Mouse (Mus musculus) limb, embryonic 12.5 days (tissue): Measurements from ENCODE around the gene Pkib. TPM values are rescaled to one million over a fixed set of nuclear protein-coding genes. Genes with fewer than 3 reads are reported as not detected.
A peak's percentile ranks its signal among the peaks of the same experiment; 100 is the strongest.

Source experiments
- ATAC-seq: fragments of 200-750 bp; cut with Nextera tagmentation; 2 replicates; pipeline ENCODE4 v1.8.0; 2017; ENCODE audit warnings: low read depth, moderate TSS enrichment; ENCODE audit not compliant: insufficient number of reproducible peaks, insufficient read depth, low FRiP score, low TSS enrichment
- H3K27ac ChIP-seq: fragments of 300-500 bp; sonication (generic); 2 replicates; pipeline ENCODE4 v1.5.1; 2016; ENCODE audit warnings: mild to moderate bottlenecking, moderate library complexity
- H3K27me3 ChIP-seq: fragments of 300-500 bp; sonication (generic); 2 replicates; pipeline ENCODE4 v1.6.1; 2016; ENCODE audit warnings: mild to moderate bottlenecking, moderate library complexity
- H3K36me3 ChIP-seq: fragments of 300-500 bp; sonication (generic); 2 replicates; pipeline ENCODE4 v1.6.1; 2016; ENCODE audit warnings: mild to moderate bottlenecking, moderate library complexity
- H3K4me1 ChIP-seq: fragments of 300-500 bp; sonication (generic); replicated peaks from 2 replicates; pipeline ENCODE4 v1.6.1; 2016
- H3K4me2 ChIP-seq: fragments of 300-500 bp; sonication (generic); 2 replicates; pipeline ENCODE4 v1.6.1; 2016; ENCODE audit warnings: mild to moderate bottlenecking, moderate library complexity
- H3K4me3 ChIP-seq: fragments of 300-500 bp; sonication (generic); replicated peaks from 2 replicates; pipeline ENCODE4 v1.5.1; 2016; ENCODE audit warnings: mild to moderate bottlenecking
- H3K9ac ChIP-seq: fragments of 300-500 bp; sonication (generic); replicated peaks from 2 replicates; pipeline ENCODE4 v1.6.1; 2016; ENCODE audit warnings: mild to moderate bottlenecking, moderate library complexity
- H3K9me3 ChIP-seq: fragments of 300-500 bp; sonication (generic); 2 replicates; pipeline ENCODE4 v1.6.1; 2016; ENCODE audit warnings: mild to moderate bottlenecking, moderate library complexity
- WGBS: fragments of 180-500 bp; shearing (Covaris S2); methylation state at CpG from one replicate; pipeline ENCODE4 v1.1.7; 2016; 5-methylcytosine and 5-hydroxymethylcytosine counted together
- polyA plus RNA-seq: library from polyadenylated mRNA; unstranded; fragments of >200 nt; fragmentation: Nextera tagmentation; extraction: Ambion mirVana; gene quantifications from 2 replicates; pipeline ENCODE4 v1.2.1, GENCODE M21; 2016

Pkib gene
- polyA plus RNA-seq: 0.36 and 0.47 TPM in 2 replicates

- Histone ChIP-seq H3K27me3 (peaks cover 26% of the 10 kb centered on the region), H3K4me3 (peak within 1 kb of the TSS; percentile 39), H3K9me3 (peaks cover 6% of the 10 kb centered on the region; the same call in 1 of the 2 replicates), H3K27ac (no peak within 1 kb of the TSS), H3K4me1 (peaks cover 9% of the 10 kb centered on the region; the same call in 1 of the 2 replicates), H3K9ac (no peak within 1 kb of the TSS), H3K36me3 (no peaks in the 10 kb centered on the region), H3K4me2 (peak within 1 kb of the TSS; percentile 72)
- WGBS: 4% methylated on average over 41 of the region's 41 CpGs
- peak; percentile 84 for ATAC-seq
Observed at GRCm38 (mm10) chr10:57631896-57632867, at the start of gene Pkib. TSS of gene Pkib (plus strand) at chr10:57631981.

GRCm38 (mm10) chr10:57583927-57584326, 47.9 kb upstream of the Pkib start:
- no peak for ATAC-seq
- no peak overlapping the region for H3K4me2 ChIP-seq
- H3K4me1 ChIP-seq: no peaks in the 10 kb centered on the region
- no peak overlapping the region for H3K4me3 ChIP-seq
- H3K9ac ChIP-seq: no peak overlapping the region
- H3K36me3 ChIP-seq: no peaks in the 10 kb centered on the region
- H3K27ac ChIP-seq: no peak overlapping the region
- 33% methylated on average over 1 of the region's 1 CpGs for WGBS
- no peaks in the 10 kb centered on the region for H3K27me3 ChIP-seq
- H3K9me3 ChIP-seq: no peaks in the 10 kb centered on the region

GRCm38 (mm10) chr10:57594266-57594665, 37.5 kb upstream of the Pkib start:
- Histone ChIP-seq H3K4me1 (no peaks in the 10 kb centered on the region), H3K9ac (no peak overlapping the region), H3K4me3 (no peak overlapping the region), H3K36me3 (no peaks in the 10 kb centered on the region), H3K27me3 (no peaks in the 10 kb centered on the region), H3K27ac (no peak overlapping the region), H3K9me3 (no peaks in the 10 kb centered on the region), H3K4me2 (no peak overlapping the region)
- no peak for ATAC-seq
- WGBS: 87% methylated on average over 2 of the region's 2 CpGs

GRCm38 (mm10) chr10:57597172-57597571, 34.6 kb upstream of the Pkib start:
- no peaks in the 10 kb centered on the region for H3K9me3 ChIP-seq
- H3K27ac ChIP-seq: no peak overlapping the region
- no peaks in the 10 kb centered on the region for H3K36me3 ChIP-seq
- H3K4me1 ChIP-seq: no peaks in the 10 kb centered on the region
- 63% methylated on average over 2 of the region's 2 CpGs for WGBS
- no peak overlapping the region for H3K4me3 ChIP-seq
- no peaks in the 10 kb centered on the region for H3K27me3 ChIP-seq
- no peak for ATAC-seq
- H3K4me2 ChIP-seq: no peak overlapping the region
- no peak overlapping the region for H3K9ac ChIP-seq

GRCm38 (mm10) chr10:57602951-57603350, 28.8 kb upstream of the Pkib start:
- Histone ChIP-seq H3K27me3 (no peaks in the 10 kb centered on the region), H3K36me3 (no peaks in the 10 kb centered on the region), H3K9ac (no peak overlapping the region), H3K4me2 (no peak overlapping the region), H3K9me3 (no peaks in the 10 kb centered on the region), H3K4me1 (no peaks in the 10 kb centered on the region), H3K4me3 (no peak overlapping the region), H3K27ac (no peak overlapping the region)
- WGBS: 86% methylated on average over 4 of the region's 4 CpGs
- no peak for ATAC-seq

- H3K9me3 ChIP-seq: no peaks in the 10 kb centered on the region
- no peaks in the 10 kb centered on the region for H3K4me1 ChIP-seq
- 85% methylated on average over 10 of the region's 10 CpGs for WGBS
- H3K27me3 ChIP-seq: no peaks in the 10 kb centered on the region
- H3K4me3 ChIP-seq: no peak overlapping the region
- no peak overlapping the region for H3K9ac ChIP-seq
- no peak overlapping the region for H3K27ac ChIP-seq
- ATAC-seq: no peak
- no peak overlapping the region for H3K4me2 ChIP-seq
- H3K36me3 ChIP-seq: no peaks in the 10 kb centered on the region
Observed at GRCm38 (mm10) chr10:57623311-57623710, 8.5 kb upstream of the Pkib start.

GRCm38 (mm10) chr10:57627773-57628172, 4.0 kb upstream of the Pkib start:
- Histone ChIP-seq H3K4me1 (peaks cover 9% of the 10 kb centered on the region; the same call in 1 of the 2 replicates), H3K4me3 (no peak overlapping the region), H3K9me3 (peaks cover 6% of the 10 kb centered on the region; the same call in 1 of the 2 replicates), H3K4me2 (no peak overlapping the region), H3K9ac (no peak overlapping the region), H3K36me3 (no peaks in the 10 kb centered on the region), H3K27ac (no peak overlapping the region), H3K27me3 (peaks cover 21% of the 10 kb centered on the region)
- ATAC-seq: no peak
- WGBS: 93% methylated on average over 2 of the region's 2 CpGs

- Histone ChIP-seq H3K4me1 (peaks cover 9% of the 10 kb centered on the region; the same call in 1 of the 2 replicates), H3K27me3 (peaks cover 26% of the 10 kb centered on the region), H3K4me3 (no peak overlapping the region), H3K36me3 (no peaks in the 10 kb centered on the region), H3K9ac (no peak overlapping the region), H3K27ac (no peak overlapping the region), H3K4me2 (no peak overlapping the region), H3K9me3 (peaks cover 6% of the 10 kb centered on the region; the same call in 1 of the 2 replicates)
- ATAC-seq: no peak
- WGBS: 91% methylated on average over 2 of the region's 2 CpGs
Observed at GRCm38 (mm10) chr10:57630557-57630956, 1.2 kb upstream of the Pkib start.

- no peak overlapping the region for H3K4me2 ChIP-seq
- no peak overlapping the region for H3K27ac ChIP-seq
- H3K9ac ChIP-seq: no peak overlapping the region
- H3K4me1 ChIP-seq: peaks cover 9% of the 10 kb centered on the region; the same call in 1 of the 2 replicates
- 71% methylated on average over 4 of the region's 4 CpGs for WGBS
- H3K27me3 ChIP-seq: peaks cover 26% of the 10 kb centered on the region
- peaks cover 6% of the 10 kb centered on the region; the same call in 1 of the 2 replicates for H3K9me3 ChIP-seq
- no peaks in the 10 kb centered on the region for H3K36me3 ChIP-seq
- H3K4me3 ChIP-seq: no peak overlapping the region
- ATAC-seq: no peak
Observed at GRCm38 (mm10) chr10:57632868-57633240, 1.1 kb downstream of the Pkib start.

- Histone ChIP-seq H3K9ac (no peak overlapping the region), H3K9me3 (no peaks in the 10 kb centered on the region), H3K4me2 (no peak overlapping the region), H3K27me3 (peaks cover 13% of the 10 kb centered on the region), H3K36me3 (no peaks in the 10 kb centered on the region), H3K27ac (no peak overlapping the region), H3K4me3 (no peak overlapping the region), H3K4me1 (peaks cover 5% of the 10 kb centered on the region; the same call in 1 of the 2 replicates)
- 76% methylated on average over 4 of the region's 4 CpGs for WGBS
- ATAC-seq: no peak
Observed at GRCm38 (mm10) chr10:57636970-57637369, 5.2 kb downstream of the Pkib start.

- no peaks in the 10 kb centered on the region for H3K9me3 ChIP-seq
- no peaks in the 10 kb centered on the region for H3K36me3 ChIP-seq
- no peak overlapping the region for H3K4me3 ChIP-seq
- H3K4me1 ChIP-seq: no peaks in the 10 kb centered on the region
- H3K27me3 ChIP-seq: peaks cover under 1% of the 10 kb centered on the region; the same call in 1 of the 2 replicates
- no peak overlapping the region for H3K27ac ChIP-seq
- no peak overlapping the region for H3K4me2 ChIP-seq
- no peak for ATAC-seq
- H3K9ac ChIP-seq: no peak overlapping the region
- 85% methylated on average over 4 of the region's 4 CpGs for WGBS
Observed at GRCm38 (mm10) chr10:57638250-57638649, 6.5 kb downstream of the Pkib start.
